Mouse (Mus musculus) hindbrain, postnatal 0 days (tissue): ENCODE measurements around the gene Tmem131l. TPM values are rescaled to one million over a fixed set of nuclear protein-coding genes. Genes with fewer than 3 reads are reported as not detected.

Source experiments
- ATAC-seq: fragments of 200-750 bp; cut with Nextera tagmentation; 2 replicates; pipeline ENCODE4 v1.8.0; 2017; ENCODE audit warnings: mild to moderate bottlenecking, moderate TSS enrichment, moderate library complexity
- DNase-seq: peaks from one replicate; pipeline ENCODE4 v3.0.0-alpha.2; 2015; ENCODE audit warnings: low spot score
- H3K27ac ChIP-seq: fragments of 300-500 bp; sonication (generic); 2 replicates; pipeline ENCODE4 v1.5.1; 2014; ENCODE audit warnings: mild to moderate bottlenecking
- H3K27me3 ChIP-seq: fragments of 300-500 bp; sonication (generic); 2 replicates; pipeline ENCODE4 v1.6.1; 2014; ENCODE audit warnings: low read length, mixed read lengths; ENCODE audit not compliant: insufficient read depth
- H3K36me3 ChIP-seq: fragments of 300-500 bp; sonication (generic); 2 replicates; pipeline ENCODE4 v1.6.1; 2014; ENCODE audit warnings: low read length, mixed read lengths; ENCODE audit not compliant: insufficient read depth
- H3K4me1 ChIP-seq: fragments of 300-500 bp; sonication (generic); 2 replicates; pipeline ENCODE4 v1.6.1; 2014; ENCODE audit warnings: antibody characterized with exemption, low read length, mixed read lengths; ENCODE audit not compliant: insufficient read depth
- H3K4me2 ChIP-seq: fragments of 300-500 bp; sonication (generic); 2 replicates; pipeline ENCODE4 v1.6.1; 2014; ENCODE audit warnings: low read depth, mild to moderate bottlenecking, low read length, moderate library complexity, mixed read lengths
- H3K4me3 ChIP-seq: fragments of 300-500 bp; sonication (generic); 2 replicates; pipeline ENCODE4 v1.5.1; 2014; ENCODE audit warnings: low read length
- H3K9ac ChIP-seq: fragments of 300-500 bp; sonication (generic); replicated peaks from 2 replicates; pipeline ENCODE4 v1.6.1; 2014; ENCODE audit warnings: mild to moderate bottlenecking, low read length, moderate library complexity, mixed read lengths
- H3K9me3 ChIP-seq: fragments of 300-500 bp; sonication (generic); 2 replicates; pipeline ENCODE4 v1.6.1; 2016; ENCODE audit warnings: low read length, mixed read lengths
- CTCF ChIP-seq: IDR thresholded peaks from 2 replicates; pipeline ENCODE4 v1.5.1; 2016; ENCODE audit warnings: antibody characterized with exemption, control low read depth, low read depth
- WGBS: fragments of 180-500 bp; shearing (Covaris S2); extraction: QIAGEN DNeasy Blood & Tissue Kit; methylation state at CpG from one replicate; pipeline ENCODE4 v1.1.7; 2014; 5-methylcytosine and 5-hydroxymethylcytosine counted together
- polyA plus RNA-seq: library from polyadenylated mRNA; unstranded; fragments of >200 nt; fragmentation: Nextera tagmentation; extraction: Ambion mirVana; gene quantifications from 2 replicates; pipeline ENCODE4 v1.2.1, GENCODE M21; 2015
- total RNA-seq: library from RNA; depleted of rRNA; stranded (reverse); fragments of >200 nt; gene quantifications from 2 replicates; pipeline ENCODE4 v1.2.3, GENCODE M21; 2014; rRNA removed

Tmem131l gene
- total and polyA plus RNA-seq, 2 experiments from 2014 or later, result 18.6 to 33.2 TPM

GRCm38 (mm10) chr3:83857621-83858020 is 182.4 kb downstream of the Tmem131l start:
- Histone ChIP-seq H3K9me3 (no peaks in the 10 kb centered on the region), H3K36me3 (no peaks in the 10 kb centered on the region), H3K27ac (no peak overlapping the region), H3K4me2 (no peak overlapping the region), H3K27me3 (no peaks in the 10 kb centered on the region), H3K4me1 (no peaks in the 10 kb centered on the region), H3K4me3 (no peak overlapping the region), H3K9ac (no peak overlapping the region)
- WGBS, result 95% methylated on average over 13 of the region's 13 CpGs
- no peak for TF ChIP-seq CTCF
- DNase-seq (no peak), ATAC-seq (no peak)

GRCm38 (mm10) chr3:83855643-83856042 is 184.3 kb downstream of the Tmem131l start:
- TF ChIP-seq CTCF, result no peak
- 93% methylated on average over 5 of the region's 5 CpGs for WGBS
- no peak for ATAC-seq

GRCm38 (mm10) chr3:83849341-83849740 is 190.6 kb downstream of the Tmem131l start:
- ATAC-seq (no peak), DNase-seq (no peak)
- no peak overlapping the region for H3K4me2 ChIP-seq
- H3K27me3 ChIP-seq, result no peaks in the 10 kb centered on the region
- TF ChIP-seq CTCF, result no peak
- no peak overlapping the region for H3K4me3 ChIP-seq
- no peaks in the 10 kb centered on the region for H3K4me1 ChIP-seq
- no peak overlapping the region for H3K9ac ChIP-seq
- H3K36me3 ChIP-seq, result no peaks in the 10 kb centered on the region
- no peaks in the 10 kb centered on the region for H3K9me3 ChIP-seq
- WGBS, result 81% methylated on average over 2 of the region's 2 CpGs
- H3K27ac ChIP-seq, result no peak overlapping the region

More at GRCm38 (mm10) chr3:83855643-83856042, 184.3 kb downstream of the Tmem131l start:
- no peak overlapping the region for H3K4me3 ChIP-seq
- no peaks in the 10 kb centered on the region for H3K27me3 ChIP-seq
- H3K9ac ChIP-seq, result no peak overlapping the region
- H3K4me2 ChIP-seq, result no peak overlapping the region
- H3K36me3 ChIP-seq, result no peaks in the 10 kb centered on the region
- H3K27ac ChIP-seq, result no peak overlapping the region
- no peak for DNase-seq
- H3K9me3 ChIP-seq, result no peaks in the 10 kb centered on the region
- H3K4me1 ChIP-seq, result no peaks in the 10 kb centered on the region

Other genes starting within 250 kb of the Tmem131l start
- 1.5 and 1.9 TPM in 2 replicates for gene Tlr2, start 198.4 kb downstream of the Tmem131l start, total RNA-seq
- 0.88 and 1.2 TPM in 2 replicates for gene Tlr2, start 198.4 kb downstream of the Tmem131l start, polyA plus RNA-seq
- 0.73 and 0.79 TPM in 2 replicates for gene Mnd1, start 115.6 kb upstream of the Tmem131l start, total RNA-seq
- 3.7 and 3.9 TPM in 2 replicates for gene Mnd1, start 115.6 kb upstream of the Tmem131l start, polyA plus RNA-seq
- not detected in 2 replicates for gene Gm6525, start 133.9 kb upstream of the Tmem131l start, total RNA-seq
- 2.3 and 2.8 TPM in 2 replicates for gene Gm6525, start 133.9 kb upstream of the Tmem131l start, polyA plus RNA-seq